Mouse (Mus musculus): ENCODE measurements around the gene Hpn. TPM values are rescaled to one million over a fixed set of nuclear protein-coding genes. Genes with fewer than 3 reads are reported as not detected.

Gene Hpn
- polyA plus RNA-seq, 1 experiment from 2014 or later, result 145 TPM

- ATAC-seq (ENCODE audit: low read depth), result no peak
- WGBS (ENCODE audit: insufficient replicate concordance), result 40% methylated on average over 10 of the region's 10 CpGs
- H3K9ac ChIP-seq (ENCODE audit: low read depth, low read length), result no peak overlapping the region
- H3K36me3 ChIP-seq (ENCODE audit: control insufficient read depth, insufficient read depth), result no peaks in the 10 kb centered on the region
- H3K4me2 ChIP-seq (ENCODE audit: low read depth, low read length), result peak overlapping the region; percentile 50
- H3K9me3 ChIP-seq (replicated peaks; ENCODE audit: control insufficient read depth, low read length), result no peaks in the 10 kb centered on the region
- H3K4me3 ChIP-seq (ENCODE audit: low read depth, low read length), result peak overlapping the region; percentile 11; the same call in 1 of the 2 replicates
- peak overlapping the region; percentile 72; the same call in 1 of the 2 replicates for H3K27ac ChIP-seq (ENCODE audit: low read length)
- peaks cover 44% of the 10 kb centered on the region for H3K27me3 ChIP-seq (ENCODE audit: control insufficient read depth, insufficient read depth, low read depth, low read length)
- peaks cover 6% of the 10 kb centered on the region for H3K4me1 ChIP-seq (ENCODE audit: control insufficient read depth, low read depth, low read length)
Observed at GRCm38 (mm10) chr7:31053882-31054447, 61.1 kb downstream of the Hpn start.

GRCm38 (mm10) chr7:31052636-31053434 lies 62.3 kb downstream of the Hpn start:
- Histone ChIP-seq H3K4me3 (ENCODE audit: low read depth, low read length) (no peak overlapping the region), H3K36me3 (ENCODE audit: control insufficient read depth, insufficient read depth) (no peaks in the 10 kb centered on the region), H3K4me1 (ENCODE audit: control insufficient read depth, low read depth, low read length) (peaks cover 6% of the 10 kb centered on the region), H3K4me2 (ENCODE audit: low read depth, low read length) (no peak overlapping the region), H3K27ac (ENCODE audit: low read length) (no peak overlapping the region), H3K9me3 (replicated peaks; ENCODE audit: control insufficient read depth, low read length) (no peaks in the 10 kb centered on the region), H3K27me3 (ENCODE audit: control insufficient read depth, insufficient read depth, low read depth, low read length) (peaks cover 44% of the 10 kb centered on the region), H3K9ac (ENCODE audit: low read depth, low read length) (no peak overlapping the region)
- 3% methylated on average over 34 of the region's 34 CpGs for WGBS (ENCODE audit: insufficient replicate concordance)
- no peak for ATAC-seq (ENCODE audit: low read depth)

GRCm38 (mm10) chr7:31052251-31052635 lies 62.8 kb downstream of the Hpn start:
- Histone ChIP-seq H3K4me2 (ENCODE audit: low read depth, low read length) (no peak overlapping the region), H3K9ac (ENCODE audit: low read depth, low read length) (no peak overlapping the region), H3K4me3 (ENCODE audit: low read depth, low read length) (no peak overlapping the region), H3K27me3 (ENCODE audit: control insufficient read depth, insufficient read depth, low read depth, low read length) (peaks cover 44% of the 10 kb centered on the region), H3K27ac (ENCODE audit: low read length) (no peak overlapping the region), H3K4me1 (ENCODE audit: control insufficient read depth, low read depth, low read length) (peaks cover 6% of the 10 kb centered on the region), H3K9me3 (replicated peaks; ENCODE audit: control insufficient read depth, low read length) (no peaks in the 10 kb centered on the region), H3K36me3 (ENCODE audit: control insufficient read depth, insufficient read depth) (no peaks in the 10 kb centered on the region)
- no peak for ATAC-seq (ENCODE audit: low read depth)
- 7% methylated on average over 22 of the region's 22 CpGs for WGBS (ENCODE audit: insufficient replicate concordance)

GRCm38 (mm10) chr7:31051321-31052021 lies 63.6 kb downstream of the Hpn start, which contains the start of gene Fxyd7:
TSS of gene Fxyd7 (minus strand) at chr7:31051467.
- Histone ChIP-seq H3K4me2 (ENCODE audit: low read depth, low read length) (no peak within 1 kb of the TSS), H3K27me3 (ENCODE audit: control insufficient read depth, insufficient read depth, low read depth, low read length) (peaks cover 44% of the 10 kb centered on the region), H3K4me3 (ENCODE audit: low read depth, low read length) (no peak within 1 kb of the TSS)

GRCm38 (mm10) chr7:31050921-31051320 lies 64.2 kb downstream of the Hpn start:
- H3K27me3 ChIP-seq (ENCODE audit: control insufficient read depth, insufficient read depth, low read depth, low read length), result peaks cover 44% of the 10 kb centered on the region
- H3K4me3 ChIP-seq (ENCODE audit: low read depth, low read length), result no peak overlapping the region
- no peak overlapping the region for H3K4me2 ChIP-seq (ENCODE audit: low read depth, low read length)
- ATAC-seq (ENCODE audit: low read depth), result no peak
- WGBS (ENCODE audit: insufficient replicate concordance), result 12% methylated on average over 9 of the region's 9 CpGs
- peaks cover 6% of the 10 kb centered on the region for H3K4me1 ChIP-seq (ENCODE audit: control insufficient read depth, low read depth, low read length)
- H3K36me3 ChIP-seq (ENCODE audit: control insufficient read depth, insufficient read depth), result no peaks in the 10 kb centered on the region
- H3K27ac ChIP-seq (ENCODE audit: low read length), result no peak overlapping the region
- H3K9ac ChIP-seq (ENCODE audit: low read depth, low read length), result no peak overlapping the region
- no peaks in the 10 kb centered on the region for H3K9me3 ChIP-seq (replicated peaks; ENCODE audit: control insufficient read depth, low read length)

More at GRCm38 (mm10) chr7:31051321-31052021, 63.6 kb downstream of the Hpn start, which contains the start of gene Fxyd7:
- Histone ChIP-seq H3K36me3 (ENCODE audit: control insufficient read depth, insufficient read depth) (no peaks in the 10 kb centered on the region), H3K4me1 (ENCODE audit: control insufficient read depth, low read depth, low read length) (peaks cover 6% of the 10 kb centered on the region), H3K27ac (ENCODE audit: low read length) (no peak within 1 kb of the TSS), H3K9ac (ENCODE audit: low read depth, low read length) (no peak within 1 kb of the TSS), H3K9me3 (replicated peaks; ENCODE audit: control insufficient read depth, low read length) (no peaks in the 10 kb centered on the region)
- 4% methylated on average over 27 of the region's 28 CpGs for WGBS (ENCODE audit: insufficient replicate concordance)
- ATAC-seq (ENCODE audit: low read depth), result no peak

GRCm38 (mm10) chr7:31050487-31050886 lies 64.6 kb downstream of the Hpn start:
- no peaks in the 10 kb centered on the region for H3K36me3 ChIP-seq (ENCODE audit: control insufficient read depth, insufficient read depth)
- H3K27ac ChIP-seq (ENCODE audit: low read length), result no peak overlapping the region
- no peak overlapping the region for H3K4me2 ChIP-seq (ENCODE audit: low read depth, low read length)
- H3K4me3 ChIP-seq (ENCODE audit: low read depth, low read length), result no peak overlapping the region
- H3K9ac ChIP-seq (ENCODE audit: low read depth, low read length), result no peak overlapping the region
- no peak for ATAC-seq (ENCODE audit: low read depth)
- H3K27me3 ChIP-seq (ENCODE audit: control insufficient read depth, insufficient read depth, low read depth, low read length), result peaks cover 44% of the 10 kb centered on the region
- 6% methylated on average over 6 of the region's 6 CpGs for WGBS (ENCODE audit: insufficient replicate concordance)
- H3K4me1 ChIP-seq (ENCODE audit: control insufficient read depth, low read depth, low read length), result peaks cover 6% of the 10 kb centered on the region
- H3K9me3 ChIP-seq (replicated peaks; ENCODE audit: control insufficient read depth, low read length), result no peaks in the 10 kb centered on the region

- H3K4me3 ChIP-seq (ENCODE audit: low read depth, low read length), result no peak overlapping the region
- no peak for ATAC-seq (ENCODE audit: low read depth)
- no peak overlapping the region for H3K9ac ChIP-seq (ENCODE audit: low read depth, low read length)
Observed at GRCm38 (mm10) chr7:31049846-31050281, 65.2 kb downstream of the Hpn start.

GRCm38 (mm10) chr7:31049135-31049845 lies 65.8 kb downstream of the Hpn start:
- WGBS (ENCODE audit: insufficient replicate concordance), result 15% methylated on average over 5 of the region's 5 CpGs
- no peak for ATAC-seq (ENCODE audit: low read depth)
- Histone ChIP-seq H3K9me3 (replicated peaks; ENCODE audit: control insufficient read depth, low read length) (no peaks in the 10 kb centered on the region), H3K4me1 (ENCODE audit: control insufficient read depth, low read depth, low read length) (peaks cover 6% of the 10 kb centered on the region), H3K9ac (ENCODE audit: low read depth, low read length) (no peak overlapping the region), H3K4me2 (ENCODE audit: low read depth, low read length) (no peak overlapping the region), H3K4me3 (ENCODE audit: low read depth, low read length) (no peak overlapping the region), H3K36me3 (ENCODE audit: control insufficient read depth, insufficient read depth) (no peaks in the 10 kb centered on the region), H3K27ac (ENCODE audit: low read length) (no peak overlapping the region), H3K27me3 (ENCODE audit: control insufficient read depth, insufficient read depth, low read depth, low read length) (peaks cover 44% of the 10 kb centered on the region)

More at GRCm38 (mm10) chr7:31049846-31050281, 65.2 kb downstream of the Hpn start:
- WGBS (ENCODE audit: insufficient replicate concordance), result 6% methylated on average over 13 of the region's 15 CpGs
- Histone ChIP-seq H3K27ac (ENCODE audit: low read length) (no peak overlapping the region), H3K4me1 (ENCODE audit: control insufficient read depth, low read depth, low read length) (peaks cover 6% of the 10 kb centered on the region), H3K9me3 (replicated peaks; ENCODE audit: control insufficient read depth, low read length) (no peaks in the 10 kb centered on the region), H3K27me3 (ENCODE audit: control insufficient read depth, insufficient read depth, low read depth, low read length) (peaks cover 44% of the 10 kb centered on the region), H3K36me3 (ENCODE audit: control insufficient read depth, insufficient read depth) (no peaks in the 10 kb centered on the region), H3K4me2 (ENCODE audit: low read depth, low read length) (no peak overlapping the region)
